Mouse (Mus musculus): ENCODE measurements around the gene Syn3.
A peak's percentile ranks its signal among the peaks of the same experiment; 100 is the strongest.
"Not testable (repeated sequence)": the region's sequence is repeated elsewhere in the genome, so short reads cannot be mapped to it uniquely, and the experiment has no call there.

Gene Syn3

GRCm38 (mm10) chr10:86418345-86418744 is 80.4 kb downstream of the Syn3 start:
- peak in 1 of 2 experiments; percentile 22 for DNase-seq (ENCODE audit: low spot score in 2 of 2)

- no peak for DNase-seq (ENCODE audit: low spot score in 2 of 2)
Observed at GRCm38 (mm10) chr10:86416806-86417205, 81.9 kb downstream of the Syn3 start.

GRCm38 (mm10) chr10:86410868-86411267 is 87.8 kb downstream of the Syn3 start:
- DNase-seq (ENCODE audit: low spot score in 2 of 2), result no peak

- no peak for DNase-seq (ENCODE audit: low spot score in 2 of 2)
Observed at GRCm38 (mm10) chr10:86406952-86407351, 91.7 kb downstream of the Syn3 start.

GRCm38 (mm10) chr10:86398347-86398720 is 100.4 kb downstream of the Syn3 start:
- DNase-seq (ENCODE audit: low spot score in 2 of 2), result no peak

GRCm38 (mm10) chr10:86397577-86398346 is 100.9 kb downstream of the Syn3 start:
- no peak for DNase-seq (ENCODE audit: low spot score in 2 of 2)

GRCm38 (mm10) chr10:86392399-86392798 is 106.3 kb downstream of the Syn3 start:
- DNase-seq (ENCODE audit: low spot score in 2 of 2), result no peak

- no peak for DNase-seq (ENCODE audit: low spot score in 2 of 2)
Observed at GRCm38 (mm10) chr10:86389913-86390312, 108.8 kb downstream of the Syn3 start.

- DNase-seq (ENCODE audit: low spot score in 2 of 2), result no peak
Observed at GRCm38 (mm10) chr10:86389357-86389756, 109.3 kb downstream of the Syn3 start.

- peak; percentile 11 to 63 for DNase-seq (ENCODE audit: low spot score in 2 of 2)
Observed at GRCm38 (mm10) chr10:86388803-86389202, 109.9 kb downstream of the Syn3 start.

GRCm38 (mm10) chr10:86387821-86388440 is 110.8 kb downstream of the Syn3 start:
- DNase-seq (ENCODE audit: low spot score in 2 of 2), result peak in 1 of 2 experiments; percentile 26

- no peak for DNase-seq (ENCODE audit: low spot score in 2 of 2)
Observed at GRCm38 (mm10) chr10:86386232-86386631, 112.5 kb downstream of the Syn3 start.

- DNase-seq (ENCODE audit: low spot score in 2 of 2), result no peak
Observed at GRCm38 (mm10) chr10:86385656-86386055, 113.0 kb downstream of the Syn3 start.

- no peak for DNase-seq (ENCODE audit: low spot score in 2 of 2)
Observed at GRCm38 (mm10) chr10:86384655-86385054, 114.0 kb downstream of the Syn3 start.

GRCm38 (mm10) chr10:86381922-86382260 is 116.8 kb downstream of the Syn3 start:
- DNase-seq (ENCODE audit: low spot score in 2 of 2), result no peak

GRCm38 (mm10) chr10:86381150-86381921 is 117.4 kb downstream of the Syn3 start:
- DNase-seq (ENCODE audit: low spot score in 2 of 2), result no peak

GRCm38 (mm10) chr10:86380626-86381025 is 118.1 kb downstream of the Syn3 start:
- no peak for DNase-seq (ENCODE audit: low spot score in 2 of 2)

- DNase-seq (ENCODE audit: low spot score in 2 of 2), result not testable (repeated sequence)
Observed at GRCm38 (mm10) chr10:86378803-86379202, 119.9 kb downstream of the Syn3 start.

GRCm38 (mm10) chr10:86376392-86377185 is 122.1 kb downstream of the Syn3 start:
- no peak for DNase-seq (ENCODE audit: low spot score in 2 of 2)

- DNase-seq (ENCODE audit: low spot score in 2 of 2), result peak in 1 of 2 experiments; percentile 22
Observed at GRCm38 (mm10) chr10:86375903-86376302, 122.8 kb downstream of the Syn3 start.

- no peak for DNase-seq (ENCODE audit: low spot score in 2 of 2)
Observed at GRCm38 (mm10) chr10:86374061-86374460, 124.6 kb downstream of the Syn3 start.

GRCm38 (mm10) chr10:86371561-86371960 is 127.1 kb downstream of the Syn3 start:
- DNase-seq (ENCODE audit: low spot score in 2 of 2), result no peak
